In the genomic region with DNA sequence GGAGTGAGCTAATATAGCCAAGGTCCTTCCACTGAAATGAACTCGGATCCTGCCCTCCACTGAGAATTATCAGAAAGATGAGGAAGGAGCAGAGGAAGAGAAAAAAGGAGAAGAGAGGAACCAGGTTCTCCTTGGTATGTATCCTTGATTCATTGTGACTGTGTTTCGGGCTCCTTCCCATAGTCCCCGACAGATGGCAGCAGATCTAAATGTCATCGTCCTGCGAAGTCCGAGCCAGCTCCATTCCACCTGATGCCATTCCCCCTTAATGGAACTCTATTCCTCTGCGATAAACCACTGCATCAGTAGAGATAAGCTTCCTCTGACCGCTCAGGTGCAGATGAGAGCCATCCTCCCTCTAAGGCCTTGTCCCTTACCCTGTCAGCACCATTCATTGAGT, we compare ENCODE assay signal across 9 mouse cellular contexts.
DNase-seq lines count a peak whose midpoint lies in the region; ATAC-seq and TF ChIP-seq lines count a peak whose summit lies in the region.
"Had no signal": no experiment of that assay in that cellular context is flagged by ENCODE, and none has a peak within 500 bp of the region (broad histone marks: within the 10 kb centered on the region; RNA-seq: fewer than 3 reads in every experiment).

No protein-coding gene starts in this region.

- no peak for TF ChIP-seq POLR2A in spleen, adult 2 months (IDR thresholded peaks at IDR 0.05; ENCODE audit: low read depth, low read length)

- H3K4me1 ChIP-seq in spleen, adult 2 months (ENCODE audit: control insufficient read depth, insufficient read depth, insufficient read length): no peaks in the 10 kb centered on the region

- DNase-seq in frontal cortex, postnatal 36 days (ENCODE audit: low spot score in 2 of 2): no peak
- DNase-seq in spleen, adult 2 months (ENCODE audit: low read depth in 1 of 2, low spot score in 2 of 2): no peak
- no peak for DNase-seq in spleen, adult 12 weeks (ENCODE audit: low spot score)
- DNase-seq in cerebellum, postnatal 14 days: peak; percentile 81 to 82
- DNase-seq in induced T-regulatory cell, adult 2 months (ENCODE audit: low read depth): peak; percentile 29
- DNase-seq in lung, postnatal 14 days: peak; percentile 67
- no peak for DNase-seq in spleen, postnatal 36 days (ENCODE audit: low spot score in 2 of 2)

- peak; percentile 78; the same call in 1 of the 2 replicates for ATAC-seq in frontal cortex, adult (ENCODE audit: low TSS enrichment)

- H3K4me3 ChIP-seq in spleen, adult 2 months (ENCODE audit: extremely low read depth, insufficient read depth, insufficient read length): no peak overlapping the region
- H3K4me3 ChIP-seq: myocyte had no signal

- no peaks in the 10 kb centered on the region for H3K36me3 ChIP-seq in spleen, adult 2 months (ENCODE audit: control insufficient read depth, insufficient read depth, low read length)

- no peaks in the 10 kb centered on the region for H3K27me3 ChIP-seq in spleen, adult 2 months (ENCODE audit: control insufficient read depth, insufficient read depth, low read length)

- 22% methylated on average over 8 of the region's 8 CpGs for WGBS in spleen, adult 2 months

- no peak overlapping the region for H3K27ac ChIP-seq in spleen, adult 2 months (ENCODE audit: insufficient read depth, low read length)

- TF ChIP-seq CTCF in spleen, adult 2 months (IDR thresholded peaks at IDR 0.05; ENCODE audit: extremely low read depth, insufficient read depth, insufficient read length, insufficient replicate concordance): peak; percentile 29; the same call in 1 of the 2 replicates

Comparison
In these comparisons a context has a peak if more than half of its experiments do, and no peak if none do; other contexts are left out.
1. DNase-seq: peak in cerebellum, postnatal 14 days (2 of 2), induced T-regulatory cell, adult 2 months (single experiment) and lung, postnatal 14 days (single experiment); none in frontal cortex, postnatal 36 days (0 of 2), spleen, adult 2 months (0 of 2), spleen, adult 12 weeks (single experiment) and spleen, postnatal 36 days (0 of 2).